Mouse (Mus musculus) hindbrain, embryonic 11.5 days (tissue): ENCODE measurements around the gene Stac2. TPM values are rescaled to one million over a fixed set of nuclear protein-coding genes. Genes with fewer than 3 reads are reported as not detected.

Source experiments
- ATAC-seq: fragments of 200-750 bp; cut with Nextera tagmentation; 2 replicates; pipeline ENCODE4 v1.8.0; 2017; ENCODE audit warnings: mild to moderate bottlenecking, moderate TSS enrichment, moderate library complexity; ENCODE audit not compliant: low FRiP score
- DNase-seq: peaks from one replicate; pipeline ENCODE4 v3.0.0-alpha.2; 2015; ENCODE audit warnings: low spot score
- H3K27ac ChIP-seq: fragments of 300-500 bp; sonication (generic); 2 replicates; pipeline ENCODE4 v1.5.1; 2014; ENCODE audit warnings: mild to moderate bottlenecking, low read depth, low read length
- H3K27me3 ChIP-seq: fragments of 300-500 bp; sonication (generic); 2 replicates; pipeline ENCODE4 v1.6.1; 2014; ENCODE audit warnings: mild to moderate bottlenecking, low read length, moderate library complexity, mixed read lengths; ENCODE audit not compliant: control insufficient read depth, insufficient read depth
- H3K36me3 ChIP-seq: fragments of 300-500 bp; sonication (generic); 2 replicates; pipeline ENCODE4 v1.6.1; 2014; ENCODE audit warnings: mild to moderate bottlenecking, low read length, moderate library complexity, mixed read lengths; ENCODE audit not compliant: control insufficient read depth, insufficient read depth
- H3K4me1 ChIP-seq: fragments of 300-500 bp; sonication (generic); replicated peaks from 2 replicates; pipeline ENCODE4 v1.6.1; 2014; ENCODE audit warnings: low read length, mixed read lengths; ENCODE audit not compliant: control insufficient read depth, insufficient read depth
- H3K4me2 ChIP-seq: fragments of 300-500 bp; sonication (generic); replicated peaks from 2 replicates; pipeline ENCODE4 v1.6.1; 2014; ENCODE audit warnings: mild to moderate bottlenecking, low read depth, low read length
- H3K4me3 ChIP-seq: fragments of 300-500 bp; sonication (generic); 2 replicates; pipeline ENCODE4 v1.5.1; 2014; ENCODE audit warnings: low read depth, low read length
- H3K9ac ChIP-seq: fragments of 300-500 bp; sonication (generic); 2 replicates; pipeline ENCODE4 v1.6.1; 2014; ENCODE audit warnings: low read depth, low read length
- H3K9me3 ChIP-seq: fragments of 300-500 bp; sonication (generic); 2 replicates; pipeline ENCODE4 v1.6.1; 2016; ENCODE audit warnings: low read length; ENCODE audit not compliant: control insufficient read depth
- WGBS: fragments of 180-500 bp; shearing (Covaris S2); extraction: QIAGEN DNeasy Blood & Tissue Kit; methylation state at CpG from one replicate; pipeline ENCODE4 v1.1.7; 2014; 5-methylcytosine and 5-hydroxymethylcytosine counted together
- polyA plus RNA-seq: library from polyadenylated mRNA; unstranded; fragments of >200 nt; fragmentation: Nextera tagmentation; extraction: Ambion mirVana; gene quantifications from 2 replicates; pipeline ENCODE4 v1.2.1, GENCODE M21; 2014

The Stac2 gene
- 1.4 and 1.8 TPM in 2 replicates for polyA plus RNA-seq

GRCm38 (mm10) chr11:98052989-98053834 is at the start of gene Stac2:
Gene Stac2, minus strand, starts transcription at chr11:98053462.
- ATAC-seq: peak; percentile 81
- Histone ChIP-seq H3K4me2 (peak within 1 kb of the TSS; percentile 61), H3K36me3 (no peaks in the 10 kb centered on the region), H3K4me1 (peaks cover 7% of the 10 kb centered on the region; the same call in 1 of the 2 replicates), H3K27me3 (peaks cover 29% of the 10 kb centered on the region), H3K9ac (peak within 1 kb of the TSS; percentile 56), H3K4me3 (peak within 1 kb of the TSS; percentile 44), H3K9me3 (no peaks in the 10 kb centered on the region), H3K27ac (no peak within 1 kb of the TSS)
- 2% methylated on average over 26 of the region's 48 CpGs for WGBS
- DNase-seq: peak; percentile 83

- WGBS: 85% methylated on average over 3 of the region's 3 CpGs
- no peak overlapping the region for H3K4me3 ChIP-seq
- H3K27me3 ChIP-seq: no peaks in the 10 kb centered on the region
- no peak overlapping the region for H3K27ac ChIP-seq
- H3K36me3 ChIP-seq: peaks cover 4% of the 10 kb centered on the region; the same call in 1 of the 2 replicates
- H3K9ac ChIP-seq: no peak overlapping the region
- no peaks in the 10 kb centered on the region for H3K9me3 ChIP-seq
- H3K4me1 ChIP-seq: no peaks in the 10 kb centered on the region
- no peak overlapping the region for H3K4me2 ChIP-seq
- ATAC-seq (no peak), DNase-seq (no peak)
These were observed 48.1 kb upstream of the Stac2 start for GRCm38 (mm10) chr11:98101332-98101731.

- no peak overlapping the region for H3K4me2 ChIP-seq
- DNase-seq (no peak), ATAC-seq (no peak)
- 90% methylated on average over 9 of the region's 9 CpGs for WGBS
- H3K27ac ChIP-seq: no peak overlapping the region
- no peaks in the 10 kb centered on the region for H3K4me1 ChIP-seq
- H3K9ac ChIP-seq: no peak overlapping the region
- no peaks in the 10 kb centered on the region for H3K27me3 ChIP-seq
- H3K36me3 ChIP-seq: peaks cover 7% of the 10 kb centered on the region; the same call in 1 of the 2 replicates
- H3K4me3 ChIP-seq: no peak overlapping the region
- no peaks in the 10 kb centered on the region for H3K9me3 ChIP-seq
These were observed 37.3 kb upstream of the Stac2 start for GRCm38 (mm10) chr11:98090583-98090982.

- peaks cover 7% of the 10 kb centered on the region; the same call in 1 of the 2 replicates for H3K36me3 ChIP-seq
These were observed 35.0 kb upstream of the Stac2 start for GRCm38 (mm10) chr11:98088224-98088623.

GRCm38 (mm10) chr11:98086574-98086973 is 33.3 kb upstream of the Stac2 start:
- Histone ChIP-seq H3K27me3 (no peaks in the 10 kb centered on the region), H3K9ac (no peak overlapping the region), H3K27ac (no peak overlapping the region), H3K36me3 (0 out of 2 replicates have a peak, but pooled peaks cover 2% of the 10 kb centered on the region), H3K4me3 (no peak overlapping the region), H3K4me2 (no peak overlapping the region), H3K9me3 (no peaks in the 10 kb centered on the region), H3K4me1 (no peaks in the 10 kb centered on the region)
- 71% methylated on average over 7 of the region's 7 CpGs for WGBS
- no peak for DNase-seq
- no peak for ATAC-seq

More at GRCm38 (mm10) chr11:98088224-98088623, 35.0 kb upstream of the Stac2 start:
- Histone ChIP-seq H3K4me3 (no peak overlapping the region), H3K27me3 (no peaks in the 10 kb centered on the region), H3K27ac (no peak overlapping the region), H3K9ac (no peak overlapping the region), H3K4me1 (no peaks in the 10 kb centered on the region), H3K9me3 (no peaks in the 10 kb centered on the region), H3K4me2 (no peak overlapping the region)
- DNase-seq: no peak
- 51% methylated on average over 7 of the region's 7 CpGs for WGBS
- ATAC-seq: no peak

- Histone ChIP-seq H3K4me1 (no peaks in the 10 kb centered on the region), H3K9ac (no peak overlapping the region), H3K27ac (no peak overlapping the region), H3K4me3 (no peak overlapping the region), H3K36me3 (0 out of 2 replicates have a peak, but pooled peaks cover 2% of the 10 kb centered on the region), H3K4me2 (no peak overlapping the region), H3K9me3 (no peaks in the 10 kb centered on the region), H3K27me3 (no peaks in the 10 kb centered on the region)
- 89% methylated on average over 9 of the region's 9 CpGs for WGBS
- no peak for DNase-seq
- ATAC-seq: no peak
These were observed 32.9 kb upstream of the Stac2 start for GRCm38 (mm10) chr11:98086141-98086540.

- H3K36me3 ChIP-seq: 0 out of 2 replicates have a peak, but pooled peaks cover 2% of the 10 kb centered on the region
- 89% methylated on average over 7 of the region's 7 CpGs for WGBS
- H3K9ac ChIP-seq: no peak overlapping the region
- no peak overlapping the region for H3K4me3 ChIP-seq
- H3K4me1 ChIP-seq: no peaks in the 10 kb centered on the region
- no peak for ATAC-seq
- H3K27ac ChIP-seq: no peak overlapping the region
- H3K4me2 ChIP-seq: no peak overlapping the region
- H3K9me3 ChIP-seq: no peaks in the 10 kb centered on the region
- H3K27me3 ChIP-seq: no peaks in the 10 kb centered on the region
- no peak for DNase-seq
These were observed 29.5 kb upstream of the Stac2 start for GRCm38 (mm10) chr11:98082745-98083144.

GRCm38 (mm10) chr11:98080450-98080849 is 27.2 kb upstream of the Stac2 start:
- Histone ChIP-seq H3K27me3 (no peaks in the 10 kb centered on the region), H3K9ac (no peak overlapping the region), H3K27ac (no peak overlapping the region), H3K36me3 (no peaks in the 10 kb centered on the region), H3K4me3 (no peak overlapping the region), H3K4me1 (no peaks in the 10 kb centered on the region), H3K4me2 (no peak overlapping the region), H3K9me3 (no peaks in the 10 kb centered on the region)
- 88% methylated on average over 6 of the region's 6 CpGs for WGBS
- ATAC-seq (no peak), DNase-seq (no peak)

- no peaks in the 10 kb centered on the region for H3K4me1 ChIP-seq
- no peak overlapping the region for H3K4me2 ChIP-seq
- no peak overlapping the region for H3K4me3 ChIP-seq
- H3K9ac ChIP-seq: no peak overlapping the region
- H3K36me3 ChIP-seq: no peaks in the 10 kb centered on the region
- H3K27me3 ChIP-seq: no peaks in the 10 kb centered on the region
- ATAC-seq: no peak
- no peak overlapping the region for H3K27ac ChIP-seq
- DNase-seq: no peak
- WGBS: 76% methylated on average over 8 of the region's 8 CpGs
- no peaks in the 10 kb centered on the region for H3K9me3 ChIP-seq
These were observed 23.8 kb upstream of the Stac2 start for GRCm38 (mm10) chr11:98077086-98077485.
